Mouse (Mus musculus) B cell, adult 62 days (primary cell): ENCODE data around the gene Pak4. TPM values are rescaled to one million over a fixed set of nuclear protein-coding genes. Genes with fewer than 3 reads are reported as not detected.

Source experiments
- total RNA-seq: library from RNA; stranded (reverse); gene quantifications from 4 replicates; pipeline ENCODE4 v1.2.4, GENCODE M21; 2023

Gene Pak4
- total RNA-seq = 11.4 to 15.2 TPM (median 14.0 TPM) in 4 replicates

DNA sequence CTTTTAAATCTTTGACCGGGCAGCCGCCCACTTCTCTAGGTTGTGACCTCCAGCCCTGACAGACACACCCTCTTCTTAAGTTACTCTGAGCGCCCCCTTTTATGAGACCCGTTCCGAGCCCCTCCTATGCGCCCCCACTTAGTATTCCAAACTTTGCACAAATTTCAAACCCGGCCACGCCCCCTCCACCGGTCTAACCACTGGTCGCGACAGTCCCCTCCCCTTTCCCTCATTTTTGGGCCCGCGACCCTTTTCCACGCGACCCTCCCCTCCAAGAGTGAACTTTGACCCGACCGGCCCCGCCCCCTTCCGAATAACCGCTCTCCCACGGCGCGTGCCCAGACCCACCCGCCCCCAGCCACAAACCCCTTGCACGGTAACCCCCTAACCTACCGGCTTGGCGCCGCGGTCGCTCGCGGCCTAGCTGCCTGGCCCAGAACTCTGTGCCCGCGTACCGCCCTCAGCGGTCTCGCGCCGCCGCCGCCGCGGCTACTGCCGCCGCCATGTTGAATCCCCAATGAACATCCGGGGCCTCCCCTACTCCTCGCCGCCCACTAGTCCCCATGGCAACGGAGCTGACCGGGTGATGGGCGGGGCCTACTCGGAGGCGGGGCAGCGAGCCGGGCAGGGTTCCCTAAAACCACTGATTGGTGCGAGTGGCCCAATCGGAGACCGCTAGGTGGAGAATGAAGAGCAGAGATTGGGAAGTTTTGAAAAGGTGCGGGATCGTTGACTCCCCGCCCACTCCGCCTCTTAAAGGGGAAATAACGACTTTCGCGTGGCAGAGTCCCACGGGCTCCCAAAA, at the start of gene Pak4, which contains the start of gene Samd4b:
Pak4 (minus strand) TSS at position 544 of the 805 bp plus-strand sequence.
Samd4b (minus strand) TSS at position 503 of the 805 bp plus-strand sequence.

DNA sequence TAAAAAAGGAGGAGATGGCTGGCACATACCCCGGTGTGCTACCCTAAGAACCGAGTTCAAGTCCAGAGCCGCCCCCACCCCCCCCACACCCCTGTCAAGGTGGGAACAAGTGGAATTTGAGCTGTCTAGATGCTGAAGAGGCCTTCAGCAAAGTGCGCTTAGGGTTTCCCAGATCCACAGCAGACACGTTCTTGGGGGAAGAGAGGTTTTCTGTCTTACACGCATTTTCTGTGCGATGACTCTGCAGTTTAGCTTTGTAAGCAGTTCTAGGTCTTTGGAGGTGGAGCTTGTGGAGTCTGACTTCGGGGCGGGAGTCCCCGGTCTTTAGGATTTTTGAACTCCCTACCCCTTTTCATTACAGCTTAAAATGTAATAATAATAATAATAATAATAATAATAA, 33.1 kb upstream of the Pak4 start, which contains the start of gene Acp7:
Acp7 (minus strand) TSS at position 260 of the 400 bp plus-strand sequence.

DNA sequence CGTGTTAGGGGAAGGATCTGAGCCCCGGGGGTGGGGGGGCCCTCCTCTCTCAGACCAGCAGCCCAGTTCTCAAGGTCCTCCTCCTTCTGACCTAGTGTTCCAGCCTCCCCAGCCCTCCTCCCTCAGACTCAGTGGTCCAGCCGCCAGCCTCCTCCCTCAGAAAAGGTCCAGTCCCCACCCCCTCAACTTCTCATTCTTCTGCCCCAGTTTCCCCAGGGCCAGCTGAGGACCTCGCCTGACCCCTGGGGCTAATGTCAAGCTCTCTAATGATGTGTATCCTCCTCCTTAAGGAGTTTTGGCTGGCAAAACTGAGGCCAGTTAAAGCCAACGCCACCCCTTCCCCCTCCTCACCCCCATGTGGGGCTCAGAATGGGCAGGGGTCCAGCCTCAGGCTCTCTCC, 50.8 kb downstream of the Pak4 start, which contains the start of gene Nccrp1:
Nccrp1 (minus strand) TSS at position 101 of the 400 bp plus-strand sequence.

DNA sequence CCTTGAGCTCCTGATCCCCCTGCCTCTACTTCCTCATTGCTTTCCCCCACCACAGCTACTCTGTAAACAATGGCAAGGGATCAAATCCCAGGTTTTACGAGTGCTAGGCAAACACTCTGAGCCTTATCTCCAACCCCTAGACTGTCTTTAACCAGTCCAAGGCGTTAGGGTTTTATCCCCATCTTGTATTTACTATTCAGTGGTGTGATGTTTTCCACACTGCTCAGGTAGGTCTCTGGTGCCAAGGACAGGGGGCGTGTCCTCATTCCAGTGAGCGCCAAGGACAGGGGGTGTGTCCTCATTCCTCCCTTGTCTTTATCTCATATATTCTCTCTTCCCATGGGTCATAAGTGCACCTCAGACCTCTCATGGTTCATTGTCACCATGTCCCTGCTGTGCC, 57.5 kb downstream of the Pak4 start, which contains the start of gene Sycn:
Sycn (plus strand) TSS at position 360 of the 400 bp plus-strand sequence.

DNA sequence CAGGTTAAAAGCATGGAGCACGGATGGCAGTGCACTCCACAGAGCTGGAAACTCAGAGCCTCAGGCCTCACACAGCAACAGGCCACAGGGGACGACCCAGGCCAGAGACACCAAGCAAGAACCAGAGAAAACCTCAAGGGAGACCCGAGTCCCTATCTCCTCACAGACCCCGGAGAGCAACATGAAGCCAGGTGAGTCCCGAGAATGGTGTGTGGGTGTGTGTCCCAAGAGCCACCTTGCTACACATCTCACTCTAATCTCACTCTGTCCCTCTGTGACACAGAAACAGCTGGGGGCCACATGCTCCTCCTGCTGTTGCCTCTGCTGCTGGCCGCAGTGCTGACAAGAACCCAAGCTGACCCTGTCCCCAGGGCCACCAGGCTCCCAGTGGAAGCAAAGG, 75.4 kb downstream of the Pak4 start, which contains the start of gene Ifnl3:
Ifnl3 (plus strand) TSS at position 301 of the 400 bp plus-strand sequence.

DNA sequence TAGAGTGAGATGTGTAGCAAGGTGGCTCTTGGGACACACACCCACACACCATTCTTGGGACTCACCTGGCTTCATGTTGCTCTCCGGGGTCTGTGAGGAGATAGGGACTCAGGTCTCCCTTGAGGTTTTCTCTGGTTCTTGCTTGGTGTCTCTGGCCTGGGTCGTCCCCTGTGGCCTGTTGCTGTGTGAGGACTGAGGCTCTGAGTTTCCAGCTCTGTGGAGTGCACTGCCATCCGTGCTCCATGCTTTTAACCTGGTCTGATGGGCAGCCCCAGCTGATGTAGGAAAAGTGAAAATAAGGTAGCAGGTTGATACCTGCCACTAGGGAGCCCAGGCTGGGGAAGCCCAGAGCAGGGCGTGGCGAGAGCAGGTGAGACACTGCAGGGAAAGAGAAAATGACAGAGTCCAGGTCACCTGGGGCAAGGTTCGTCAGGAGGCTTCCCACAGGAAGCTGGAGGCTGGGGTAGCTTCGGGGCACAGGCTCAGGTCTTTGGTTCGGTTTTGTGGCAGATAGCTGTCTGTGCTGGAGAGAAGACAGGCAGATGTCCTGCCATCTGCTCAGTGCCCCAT, 87.5 kb downstream of the Pak4 start, which contains the start of gene Ifnl2:
Ifnl2 (minus strand) TSS at position 51 of the 570 bp plus-strand sequence.

Other genes starting within 250 kb of the Pak4 start
- 2,978 to 3,247 TPM (median 3,204 TPM) in 4 replicates for gene Rps16, start 247.5 kb downstream of the Pak4 start, total RNA-seq
- gene Plekhg2, start 225.6 kb downstream of the Pak4 start, total RNA-seq = 130 to 143 TPM (median 135 TPM) in 4 replicates
- 804 to 1,027 TPM (median 895 TPM) in 4 replicates for gene Zfp36, start 217.9 kb downstream of the Pak4 start, total RNA-seq
- gene Med29, start 205.5 kb downstream of the Pak4 start, total RNA-seq = 13.9 to 18.0 TPM (median 15.8 TPM) in 4 replicates
- 156 to 175 TPM (median 161 TPM) in 4 replicates for gene Paf1, start 205.2 kb downstream of the Pak4 start, total RNA-seq
- 222 to 256 TPM (median 254 TPM) in 4 replicates for gene Gmfg, start 160.7 kb downstream of the Pak4 start, total RNA-seq
- gene Lrfn1, start 146.2 kb downstream of the Pak4 start, total RNA-seq = 0.95 to 1.3 TPM (median 1.3 TPM) in 4 replicates
- not detected in 4 replicates for gene Ifnl2, start 87.7 kb downstream of the Pak4 start, total RNA-seq
- gene Ifnl3, start 75.3 kb downstream of the Pak4 start, total RNA-seq = not detected in 4 replicates
- not detected in 4 replicates for gene Sycn, start 57.3 kb downstream of the Pak4 start, total RNA-seq
- not detected in 4 replicates for gene Nccrp1, start 50.9 kb downstream of the Pak4 start, total RNA-seq
- gene Samd4b, start within 50 bp of the Pak4 start, total RNA-seq = 48.1 to 61.6 TPM (median 56.1 TPM) in 4 replicates
- not detected in 4 replicates for gene Acp7, start 33.1 kb upstream of the Pak4 start, total RNA-seq
- 0.30 to 2.2 TPM (median 0.89 TPM) in 3 of 4 replicates, not detected in the other for gene Fbxo27, start 94.7 kb upstream of the Pak4 start, total RNA-seq
- gene Fbxo17, start 118.6 kb upstream of the Pak4 start, total RNA-seq = 0.76 to 1.9 TPM (median 1.1 TPM) in 4 replicates
- gene Mrps12, start 143.6 kb upstream of the Pak4 start, total RNA-seq = 16.7 to 28.3 TPM (median 18.1 TPM) in 4 replicates
- gene Sars2, start 143.8 kb upstream of the Pak4 start, total RNA-seq = 15.6 to 19.8 TPM (median 17.8 TPM) in 4 replicates
- gene Ccer2, start 158.0 kb upstream of the Pak4 start, total RNA-seq = not detected in 4 replicates
- gene Sirt2, start 168.6 kb upstream of the Pak4 start, total RNA-seq = 76.6 to 88.4 TPM (median 81.9 TPM) in 4 replicates
- 87.4 to 99.7 TPM (median 92.5 TPM) in 4 replicates for gene Nfkbib, start 169.3 kb upstream of the Pak4 start, total RNA-seq
- 7.0 to 10.9 TPM (median 8.4 TPM) in 4 replicates for gene Rinl, start 190.8 kb upstream of the Pak4 start, total RNA-seq
- gene Hnrnpl, start 210.4 kb upstream of the Pak4 start, total RNA-seq = 570 to 598 TPM (median 582 TPM) in 4 replicates
- 42.6 to 53.3 TPM (median 47.9 TPM) in 4 replicates for gene Ech1, start 227.0 kb upstream of the Pak4 start, total RNA-seq
- gene Lgals4, start 235.7 kb upstream of the Pak4 start, total RNA-seq = 11.0 to 15.2 TPM (median 12.8 TPM) in 4 replicates